Mouse (Mus musculus) embryonic fibroblast, embryonic 13.5 days (primary cell): ENCODE measurements at regions not wholly inside any gene's neighbourhood (a gene's known extent, or its start where the extent isn't known, plus 50 kb on each side); places are given as distances from the start of the nearest gene placed in this dataset.

Experiments
- H3K27ac ChIP-seq: 2 replicates; pipeline ENCODE4 v1.5.1; 2012; ENCODE audit warnings: low read length, control low read depth, inconsistent platforms; ENCODE audit not compliant: insufficient read depth
- H3K4me1 ChIP-seq: 2 replicates; pipeline ENCODE4 v1.6.1; 2011; ENCODE audit warnings: low read length; ENCODE audit not compliant: control insufficient read depth, insufficient read depth
- H3K4me3 ChIP-seq: 2 replicates; pipeline ENCODE4 v1.5.1; 2011; ENCODE audit warnings: mild to moderate bottlenecking, control low read depth, low read length; ENCODE audit not compliant: insufficient read depth
- CTCF ChIP-seq: IDR thresholded peaks from 2 replicates; pipeline ENCODE4 v1.5.1; 2011; ENCODE audit warnings: mild to moderate bottlenecking, control low read depth, low read length, moderate library complexity, borderline replicate concordance; ENCODE audit not compliant: insufficient read depth
- POLR2A ChIP-seq: IDR thresholded peaks from 2 replicates; pipeline ENCODE4 v1.6.1; 2011; ENCODE audit warnings: low read depth, mild to moderate bottlenecking, control low read depth, low read length, moderate library complexity

DNA sequence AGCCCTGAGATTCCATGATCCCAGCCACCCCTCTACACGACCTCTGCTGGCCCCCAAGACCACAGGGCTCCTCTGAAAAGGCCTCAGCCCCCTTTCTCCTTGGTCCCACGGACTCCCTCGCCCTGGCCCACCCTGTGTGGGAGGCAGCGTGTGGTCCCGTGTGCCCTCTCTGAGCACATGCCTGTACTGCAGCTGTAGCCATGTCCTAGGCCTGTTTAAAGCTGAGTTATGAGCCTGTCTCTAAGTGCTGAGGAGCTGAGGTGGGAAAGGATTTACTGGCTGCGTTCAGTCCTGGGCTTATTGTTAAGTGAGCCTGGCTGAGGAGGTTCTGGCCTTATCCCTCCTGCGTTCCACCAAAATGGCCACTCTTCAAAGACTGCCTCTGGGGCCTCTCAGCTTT lies 102.6 kb downstream of the Vegfa start:
- H3K4me1 ChIP-seq, result no peaks in the 10 kb centered on the region
- no peak for TF ChIP-seq CTCF
- no peak for TF ChIP-seq POLR2A

GRCm38 (mm10) chr17:45928903-45929477 lies 103.2 kb downstream of the Vegfa start:
- no peaks in the 10 kb centered on the region for H3K4me1 ChIP-seq
- no peak overlapping the region for H3K27ac ChIP-seq
- TF ChIP-seq POLR2A (no peak), CTCF (no peak)
- H3K4me3 ChIP-seq, result no peak overlapping the region

More for the DNA sequence above, 102.6 kb downstream of the Vegfa start:
- H3K27ac ChIP-seq, result no peak overlapping the region
- no peak overlapping the region for H3K4me3 ChIP-seq

DNA sequence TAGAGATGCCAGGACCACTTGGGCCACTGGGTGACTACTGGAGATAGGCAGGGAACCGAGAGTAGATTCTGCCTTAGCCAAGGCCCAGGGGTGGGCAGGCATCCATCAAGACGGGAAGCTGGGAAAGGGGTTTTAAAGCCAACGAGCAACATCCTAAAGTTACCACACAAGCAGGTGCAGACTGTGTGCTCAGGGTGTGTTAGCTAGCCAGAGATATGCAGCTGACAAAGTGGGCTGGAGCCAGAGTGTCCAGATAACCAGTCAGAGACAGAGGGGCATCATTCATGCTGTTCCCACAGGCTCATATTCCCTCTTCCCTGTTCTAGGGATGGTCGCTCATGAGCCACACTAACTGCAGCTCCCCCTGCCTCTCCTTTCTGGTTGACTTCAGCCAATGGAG lies 104.2 kb downstream of the Vegfa start:
- H3K4me3 ChIP-seq, result no peak overlapping the region
- no peaks in the 10 kb centered on the region for H3K4me1 ChIP-seq
- TF ChIP-seq CTCF (no peak), POLR2A (no peak)
- no peak overlapping the region for H3K27ac ChIP-seq

- TF ChIP-seq CTCF, result no peak
- TF ChIP-seq POLR2A, result no peak
- no peak overlapping the region for H3K27ac ChIP-seq
- no peaks in the 10 kb centered on the region for H3K4me1 ChIP-seq
- H3K4me3 ChIP-seq, result no peak overlapping the region
These were observed 106.3 kb downstream of the Vegfa start for GRCm38 (mm10) chr17:45925845-45926244.

GRCm38 (mm10) chr17:45924595-45924994 lies 107.6 kb downstream of the Vegfa start:
- no peak overlapping the region for H3K27ac ChIP-seq
- no peak for TF ChIP-seq POLR2A
- TF ChIP-seq CTCF, result no peak
- no peak overlapping the region for H3K4me3 ChIP-seq
- H3K4me1 ChIP-seq, result no peaks in the 10 kb centered on the region

- Histone ChIP-seq H3K4me3 (no peak overlapping the region), H3K27ac (no peak overlapping the region), H3K4me1 (no peaks in the 10 kb centered on the region)
- TF ChIP-seq POLR2A, result no peak
- TF ChIP-seq CTCF, result no peak
These were observed 108.9 kb downstream of the Vegfa start for GRCm38 (mm10) chr17:45923217-45923730.

DNA sequence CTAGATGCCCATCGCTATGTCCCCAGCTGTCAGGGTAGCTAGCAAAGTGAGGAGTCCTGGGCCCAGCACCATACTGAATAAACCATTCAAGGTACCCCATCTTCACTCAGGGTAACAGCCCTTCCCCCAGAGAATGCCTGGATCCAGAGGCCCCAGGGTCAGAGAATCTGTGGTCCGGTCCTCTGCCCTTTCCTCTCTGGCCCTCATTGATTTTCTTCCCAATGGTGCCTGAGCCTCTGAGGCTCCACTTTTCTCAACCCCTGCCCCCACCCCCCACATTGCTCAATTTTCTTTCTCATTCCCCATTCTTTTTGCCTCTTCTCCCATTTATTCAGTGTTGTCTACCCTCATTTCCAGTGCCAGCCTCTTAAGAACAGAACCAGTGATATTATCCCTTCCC lies 114.5 kb downstream of the Vegfa start:
- TF ChIP-seq CTCF, result no peak
- TF ChIP-seq POLR2A, result no peak
- Histone ChIP-seq H3K27ac (no peak overlapping the region), H3K4me1 (no peaks in the 10 kb centered on the region), H3K4me3 (no peak overlapping the region)

- TF ChIP-seq POLR2A (no peak), CTCF (no peak)
- no peak overlapping the region for H3K27ac ChIP-seq
- H3K4me1 ChIP-seq, result no peaks in the 10 kb centered on the region
- H3K4me3 ChIP-seq, result no peak overlapping the region
These were observed 115.2 kb downstream of the Vegfa start for GRCm38 (mm10) chr17:45916937-45917336.

- TF ChIP-seq CTCF (no peak), POLR2A (no peak)
- Histone ChIP-seq H3K4me3 (no peak overlapping the region), H3K27ac (no peak overlapping the region), H3K4me1 (no peaks in the 10 kb centered on the region)
These were observed 117.4 kb downstream of the Vegfa start for GRCm38 (mm10) chr17:45914706-45915240.

DNA sequence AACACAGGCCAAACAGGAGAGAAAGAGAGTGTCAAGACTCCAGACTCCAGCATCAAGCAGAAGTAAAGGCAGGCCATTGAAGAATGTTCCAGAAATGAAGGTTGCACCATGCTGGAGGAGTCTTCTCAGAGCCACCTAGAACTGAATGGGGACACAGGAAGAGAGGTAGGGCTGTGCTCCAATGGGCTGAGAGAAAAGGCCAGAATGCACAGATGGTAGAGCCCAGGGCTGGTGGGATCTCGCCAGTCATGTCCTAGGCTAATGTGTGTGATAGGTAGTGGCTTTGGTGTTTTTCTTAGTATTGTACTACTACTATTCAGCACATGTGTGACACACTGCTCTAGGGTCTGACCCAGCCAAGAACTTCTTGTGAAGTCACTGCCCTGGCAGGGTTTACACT lies 117.9 kb downstream of the Vegfa start:
- no peak overlapping the region for H3K4me3 ChIP-seq
- TF ChIP-seq POLR2A (no peak), CTCF (no peak)
- no peaks in the 10 kb centered on the region for H3K4me1 ChIP-seq
- no peak overlapping the region for H3K27ac ChIP-seq

- no peaks in the 10 kb centered on the region for H3K4me1 ChIP-seq
- TF ChIP-seq CTCF (no peak), POLR2A (no peak)
- H3K27ac ChIP-seq, result no peak overlapping the region
- no peak overlapping the region for H3K4me3 ChIP-seq
These were observed 118.5 kb downstream of the Vegfa start for GRCm38 (mm10) chr17:45913671-45914070.
